Mouse (Mus musculus) small intestine, adult 2 months (tissue): Measurements from ENCODE around the gene Mrpl2.

Experiments
- CTCF ChIP-seq: fragments of 200-500 bp; IDR thresholded peaks from 2 replicates; pipeline ENCODE4 v1.5.1; 2012; ENCODE audit warnings: low read depth, mild to moderate bottlenecking, control low read depth, inconsistent platforms, low read length, moderate library complexity, mixed read lengths; ENCODE audit not compliant: insufficient replicate concordance, insufficient read length; ENCODE audit errors: extremely low read depth
- POLR2A ChIP-seq: fragments of 200-500 bp; IDR thresholded peaks from 2 replicates; pipeline ENCODE4 v1.6.1; 2012; ENCODE audit warnings: low read depth, mild to moderate bottlenecking, control low read depth, inconsistent platforms, low read length, moderate library complexity

DNA sequence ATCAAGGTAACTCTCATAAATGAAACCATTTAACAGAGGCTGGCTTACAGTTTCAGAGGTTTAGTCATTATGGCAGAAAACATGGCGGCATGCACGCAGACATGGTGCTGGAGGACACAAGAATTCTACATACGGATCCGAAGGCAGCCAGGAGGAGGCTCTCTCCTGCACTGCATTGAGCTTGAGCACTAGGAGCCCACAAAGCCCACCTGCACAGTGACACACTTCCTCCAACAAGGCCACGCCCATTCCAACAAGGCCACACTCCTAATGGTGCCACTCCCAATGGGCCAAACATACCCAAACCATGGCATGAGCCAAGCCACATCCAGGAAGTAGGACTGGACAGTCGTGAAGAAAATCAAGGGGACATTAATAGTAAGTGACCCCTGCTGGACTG lies 34.7 kb upstream of the Mrpl2 start:
- TF ChIP-seq POLR2A (no peak), CTCF (no peak)
